Mouse (Mus musculus) forebrain, embryonic 11.5 days (tissue): ENCODE measurements around the gene Fam71b. TPM values are rescaled to one million over a fixed set of nuclear protein-coding genes. Genes with fewer than 3 reads are reported as not detected.

ENCODE experiments used
- ATAC-seq: fragments of 200-750 bp; cut with Nextera tagmentation; replicated peaks from 2 replicates; pipeline ENCODE4 v1.8.0; 2017; ENCODE audit warnings: moderate TSS enrichment; ENCODE audit not compliant: low FRiP score
- DNase-seq: peaks from one replicate; pipeline ENCODE4 v3.0.0-alpha.2; 2017; ENCODE audit warnings: low spot score
- H3K27ac ChIP-seq: fragments of 300-500 bp; sonication (generic); 2 replicates; pipeline ENCODE4 v1.5.1; 2014; ENCODE audit warnings: low read depth, low read length
- H3K27me3 ChIP-seq: fragments of 300-500 bp; sonication (generic); 2 replicates; pipeline ENCODE4 v1.6.1; 2014; ENCODE audit warnings: mild to moderate bottlenecking, low read length, mixed read lengths; ENCODE audit not compliant: control insufficient read depth, insufficient read depth
- H3K36me3 ChIP-seq: fragments of 300-500 bp; sonication (generic); 2 replicates; pipeline ENCODE4 v1.6.1; 2014; ENCODE audit warnings: mild to moderate bottlenecking, low read length, moderate library complexity, mixed read lengths; ENCODE audit not compliant: control insufficient read depth, insufficient read depth
- H3K4me1 ChIP-seq: fragments of 300-500 bp; sonication (generic); replicated peaks from 2 replicates; pipeline ENCODE4 v1.6.1; 2014; ENCODE audit warnings: low read length, mixed read lengths; ENCODE audit not compliant: control insufficient read depth, insufficient read depth
- H3K4me2 ChIP-seq: fragments of 300-500 bp; sonication (generic); 2 replicates; pipeline ENCODE4 v1.6.1; 2014; ENCODE audit warnings: low read depth, mild to moderate bottlenecking, low read length, moderate library complexity, mixed read lengths; ENCODE audit not compliant: severe bottlenecking
- H3K4me3 ChIP-seq: fragments of 300-500 bp; sonication (generic); 2 replicates; pipeline ENCODE4 v1.5.1; 2014; ENCODE audit warnings: low read depth, low read length
- H3K9ac ChIP-seq: fragments of 300-500 bp; sonication (generic); 2 replicates; pipeline ENCODE4 v1.6.1; 2014; ENCODE audit warnings: low read length
- H3K9me3 ChIP-seq: fragments of 300-500 bp; sonication (generic); 2 replicates; pipeline ENCODE4 v1.6.1; 2016; ENCODE audit warnings: low read length, mixed read lengths; ENCODE audit not compliant: control insufficient read depth
- WGBS: fragments of 180-500 bp; shearing (Covaris S2); extraction: QIAGEN DNeasy Blood & Tissue Kit; methylation state at CpG from one replicate; pipeline ENCODE4 v1.1.7; 2014; 5-methylcytosine and 5-hydroxymethylcytosine counted together
- polyA plus RNA-seq: library from polyadenylated mRNA; unstranded; fragments of >200 nt; fragmentation: Nextera tagmentation; extraction: Ambion mirVana; gene quantifications from 2 replicates; pipeline ENCODE4 v1.2.1, GENCODE M21; 2014

The Fam71b gene
- polyA plus RNA-seq, 1 experiment from 2014 or later, result not detected

GRCm38 (mm10) chr11:46377819-46378782, 18.3 kb upstream of the Fam71b start:
- 82% methylated on average over 8 of the region's 8 CpGs for WGBS
- Histone ChIP-seq H3K36me3 (no peaks in the 10 kb centered on the region), H3K27ac (no peak overlapping the region), H3K4me1 (no peaks in the 10 kb centered on the region), H3K4me3 (no peak overlapping the region), H3K9me3 (no peaks in the 10 kb centered on the region), H3K4me2 (no peak overlapping the region), H3K27me3 (no peaks in the 10 kb centered on the region), H3K9ac (no peak overlapping the region)
- DNase-seq, result no peak
- no peak for ATAC-seq

- H3K9ac ChIP-seq, result no peak overlapping the region
- H3K27me3 ChIP-seq, result no peaks in the 10 kb centered on the region
- 86% methylated on average over 7 of the region's 7 CpGs for WGBS
- no peaks in the 10 kb centered on the region for H3K9me3 ChIP-seq
- no peak overlapping the region for H3K4me2 ChIP-seq
- ATAC-seq (no peak), DNase-seq (no peak)
- H3K4me1 ChIP-seq, result no peaks in the 10 kb centered on the region
- no peak overlapping the region for H3K4me3 ChIP-seq
- H3K36me3 ChIP-seq, result no peaks in the 10 kb centered on the region
- H3K27ac ChIP-seq, result no peak overlapping the region
Observed at GRCm38 (mm10) chr11:46380097-46380675, 16.2 kb upstream of the Fam71b start.

- H3K27ac ChIP-seq, result no peak overlapping the region
- H3K9ac ChIP-seq, result no peak overlapping the region
- no peak overlapping the region for H3K4me2 ChIP-seq
- no peak for ATAC-seq
- H3K36me3 ChIP-seq, result no peaks in the 10 kb centered on the region
- no peak overlapping the region for H3K4me3 ChIP-seq
- H3K4me1 ChIP-seq, result no peaks in the 10 kb centered on the region
- H3K27me3 ChIP-seq, result no peaks in the 10 kb centered on the region
- no peak for DNase-seq
- 92% methylated on average over 4 of the region's 4 CpGs for WGBS
- H3K9me3 ChIP-seq, result no peaks in the 10 kb centered on the region
Observed at GRCm38 (mm10) chr11:46382466-46382865, 13.9 kb upstream of the Fam71b start.

GRCm38 (mm10) chr11:46384925-46385324, 11.4 kb upstream of the Fam71b start:
- no peak for DNase-seq
- no peak overlapping the region for H3K4me3 ChIP-seq
- no peak for ATAC-seq
- H3K36me3 ChIP-seq, result no peaks in the 10 kb centered on the region
- no peaks in the 10 kb centered on the region for H3K27me3 ChIP-seq
- no peak overlapping the region for H3K4me2 ChIP-seq
- no peaks in the 10 kb centered on the region for H3K9me3 ChIP-seq
- no peak overlapping the region for H3K9ac ChIP-seq
- no peaks in the 10 kb centered on the region for H3K4me1 ChIP-seq
- no peak overlapping the region for H3K27ac ChIP-seq
- WGBS, result 92% methylated on average over 2 of the region's 2 CpGs

- ATAC-seq (no peak), DNase-seq (no peak)
- WGBS, result 85% methylated on average over 8 of the region's 8 CpGs
- H3K27me3 ChIP-seq, result no peaks in the 10 kb centered on the region
- no peak overlapping the region for H3K4me2 ChIP-seq
- H3K36me3 ChIP-seq, result no peaks in the 10 kb centered on the region
- H3K4me3 ChIP-seq, result no peak overlapping the region
- no peaks in the 10 kb centered on the region for H3K9me3 ChIP-seq
- no peaks in the 10 kb centered on the region for H3K4me1 ChIP-seq
- no peak overlapping the region for H3K27ac ChIP-seq
- H3K9ac ChIP-seq, result no peak overlapping the region
Observed at GRCm38 (mm10) chr11:46386556-46386955, 9.8 kb upstream of the Fam71b start.

- Histone ChIP-seq H3K4me2 (no peak overlapping the region), H3K9ac (no peak overlapping the region), H3K36me3 (no peaks in the 10 kb centered on the region), H3K27ac (no peak overlapping the region), H3K9me3 (no peaks in the 10 kb centered on the region), H3K27me3 (no peaks in the 10 kb centered on the region), H3K4me1 (no peaks in the 10 kb centered on the region), H3K4me3 (no peak overlapping the region)
- no peak for DNase-seq
- ATAC-seq, result no peak
- WGBS, result 94% methylated on average over 8 of the region's 8 CpGs
Observed at GRCm38 (mm10) chr11:46387061-46387460, 9.3 kb upstream of the Fam71b start.

- 81% methylated on average over 6 of the region's 6 CpGs for WGBS
- H3K9me3 ChIP-seq, result no peaks in the 10 kb centered on the region
Observed at GRCm38 (mm10) chr11:46388438-46388837, 7.9 kb upstream of the Fam71b start.

GRCm38 (mm10) chr11:46389336-46390117, 6.8 kb upstream of the Fam71b start, which contains the start of gene Itk:
TSS of gene Itk (minus strand) at chr11:46389515.
- no peak within 1 kb of the TSS for H3K4me2 ChIP-seq
- no peak for ATAC-seq
- H3K9me3 ChIP-seq, result no peaks in the 10 kb centered on the region
- no peaks in the 10 kb centered on the region for H3K27me3 ChIP-seq
- H3K36me3 ChIP-seq, result no peaks in the 10 kb centered on the region
- no peak within 1 kb of the TSS for H3K27ac ChIP-seq
- no peak within 1 kb of the TSS for H3K9ac ChIP-seq
- no peak within 1 kb of the TSS for H3K4me3 ChIP-seq
- no peaks in the 10 kb centered on the region for H3K4me1 ChIP-seq
- DNase-seq, result no peak
- WGBS, result 85% methylated on average over 13 of the region's 13 CpGs

More at GRCm38 (mm10) chr11:46388438-46388837, 7.9 kb upstream of the Fam71b start:
- Histone ChIP-seq H3K27me3 (no peaks in the 10 kb centered on the region), H3K4me1 (no peaks in the 10 kb centered on the region), H3K27ac (no peak overlapping the region), H3K4me3 (no peak overlapping the region), H3K9ac (no peak overlapping the region), H3K36me3 (no peaks in the 10 kb centered on the region), H3K4me2 (no peak overlapping the region)
- DNase-seq, result no peak
- ATAC-seq, result no peak
